Mouse (Mus musculus): ENCODE results near the gene Kiz. TPM values are rescaled to one million over a fixed set of nuclear protein-coding genes. Genes with fewer than 3 reads are reported as not detected.

The Kiz gene
- polyA plus RNA-seq, 1 experiment from 2014 or later: 32.5 TPM

GRCm38 (mm10) chr2:146838596-146839302 lies 16.9 kb upstream of the Kiz start:
- H3K36me3 ChIP-seq (replicated peaks; ENCODE audit: control insufficient read depth, insufficient read depth, low read depth, low read length): no peaks in the 10 kb centered on the region
- H3K4me2 ChIP-seq (ENCODE audit: low read depth, low read length): no peak overlapping the region
- under 1% methylated on average over 30 of the region's 30 CpGs for WGBS
- no peaks in the 10 kb centered on the region for H3K9me3 ChIP-seq (replicated peaks; ENCODE audit: control insufficient read depth, low read length)
- H3K27me3 ChIP-seq (ENCODE audit: control insufficient read depth, insufficient read depth, low read length): peaks cover 56% of the 10 kb centered on the region
- ATAC-seq (replicated peaks; ENCODE audit: insufficient number of reproducible peaks, low FRiP score, low TSS enrichment, low read depth) (no peak; the same call in 1 of the 2 replicates), DNase-seq (ENCODE audit: low spot score) (peak; percentile 42)
- H3K4me3 ChIP-seq (ENCODE audit: low read depth, low read length): 0 out of 2 replicates have a peak overlapping the region, but pooled peaks have one; percentile 0
- H3K4me1 ChIP-seq (ENCODE audit: control insufficient read depth, insufficient read depth, low read length): peaks cover 4% of the 10 kb centered on the region
- H3K9ac ChIP-seq (replicated peaks; ENCODE audit: low read length): no peak overlapping the region
- H3K27ac ChIP-seq (replicated peaks; ENCODE audit: low read depth, low read length): no peak overlapping the region

- 2% methylated on average over 36 of the region's 36 CpGs for WGBS
These were observed 16.2 kb upstream of the Kiz start for GRCm38 (mm10) chr2:146839303-146840030.

DNA sequence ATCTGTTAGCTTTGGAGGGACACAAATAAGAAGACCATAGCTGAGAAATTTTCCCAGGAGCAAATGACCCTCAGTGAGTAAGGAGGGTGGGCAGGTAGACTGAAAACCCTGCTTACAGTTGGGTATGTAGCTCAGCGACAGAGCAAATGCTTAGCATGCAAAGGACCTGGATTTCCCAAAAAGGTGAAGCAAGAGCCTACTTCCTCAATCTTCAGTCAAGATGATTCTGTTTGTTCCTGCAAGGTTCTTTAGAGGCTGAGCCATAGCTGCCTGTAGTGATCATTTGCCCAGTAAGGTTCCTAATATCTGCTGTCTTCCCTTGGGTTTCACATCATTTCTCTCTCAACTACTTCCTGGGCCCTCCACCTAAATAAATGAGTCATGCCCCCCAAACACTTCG lies 7.8 kb upstream of the Kiz start:
- Histone ChIP-seq H3K4me1 (ENCODE audit: control insufficient read depth, insufficient read depth, low read length) (no peaks in the 10 kb centered on the region), H3K9ac (replicated peaks; ENCODE audit: low read length) (no peak overlapping the region), H3K27me3 (ENCODE audit: control insufficient read depth, insufficient read depth, low read length) (no peaks in the 10 kb centered on the region), H3K27ac (replicated peaks; ENCODE audit: low read depth, low read length) (no peak overlapping the region), H3K4me3 (ENCODE audit: low read depth, low read length) (no peak overlapping the region), H3K36me3 (replicated peaks; ENCODE audit: control insufficient read depth, insufficient read depth, low read depth, low read length) (no peaks in the 10 kb centered on the region), H3K4me2 (ENCODE audit: low read depth, low read length) (no peak overlapping the region), H3K9me3 (replicated peaks; ENCODE audit: control insufficient read depth, low read length) (no peaks in the 10 kb centered on the region)
- no peak for ATAC-seq (replicated peaks; ENCODE audit: insufficient number of reproducible peaks, low FRiP score, low TSS enrichment, low read depth)
- no peak for DNase-seq (ENCODE audit: low spot score)
- 90% methylated on average over 2 of the region's 2 CpGs for WGBS

More at GRCm38 (mm10) chr2:146839303-146840030, 16.2 kb upstream of the Kiz start:
- Histone ChIP-seq H3K9me3 (replicated peaks; ENCODE audit: control insufficient read depth, low read length) (no peaks in the 10 kb centered on the region), H3K4me2 (ENCODE audit: low read depth, low read length) (no peak overlapping the region; the same call in 1 of the 2 replicates), H3K9ac (replicated peaks; ENCODE audit: low read length) (no peak overlapping the region), H3K27ac (replicated peaks; ENCODE audit: low read depth, low read length) (no peak overlapping the region), H3K36me3 (replicated peaks; ENCODE audit: control insufficient read depth, insufficient read depth, low read depth, low read length) (no peaks in the 10 kb centered on the region), H3K4me1 (ENCODE audit: control insufficient read depth, insufficient read depth, low read length) (peaks cover 4% of the 10 kb centered on the region), H3K27me3 (ENCODE audit: control insufficient read depth, insufficient read depth, low read length) (peaks cover 54% of the 10 kb centered on the region), H3K4me3 (ENCODE audit: low read depth, low read length) (0 out of 2 replicates have a peak overlapping the region, but pooled peaks have one; percentile 0)
- peak; percentile 23 for DNase-seq (ENCODE audit: low spot score)
- no peak for ATAC-seq (replicated peaks; ENCODE audit: insufficient number of reproducible peaks, low FRiP score, low TSS enrichment, low read depth)

GRCm38 (mm10) chr2:146856120-146856519 lies 456 bp downstream of the Kiz start:
- DNase-seq (ENCODE audit: low spot score): peak; percentile 44
- 5% methylated on average over 11 of the region's 11 CpGs for WGBS
- peak; percentile 18; the same call in 1 of the 2 replicates for ATAC-seq (replicated peaks; ENCODE audit: insufficient number of reproducible peaks, low FRiP score, low TSS enrichment, low read depth)

DNA sequence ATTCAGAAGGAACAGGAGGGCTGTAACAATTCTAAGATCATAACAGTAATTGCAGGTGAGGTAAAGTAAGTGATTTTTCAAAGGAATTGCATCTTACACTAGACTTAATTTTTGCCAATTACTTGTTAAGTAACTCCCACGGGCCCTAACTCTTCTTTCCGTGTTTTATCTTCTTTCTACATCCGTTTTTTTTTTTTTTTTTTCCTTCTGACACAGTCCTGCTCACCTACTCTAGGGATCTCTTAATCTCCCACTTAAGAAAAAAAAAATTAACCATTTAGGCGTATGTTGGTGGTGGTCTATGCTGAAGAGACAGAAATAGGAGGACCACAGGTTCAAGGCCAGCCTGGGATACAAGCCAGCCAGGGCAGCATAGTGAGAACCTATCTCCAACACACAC lies 1.2 kb downstream of the Kiz start:
- no peak overlapping the region for H3K27ac ChIP-seq (replicated peaks; ENCODE audit: low read depth, low read length)
- H3K9me3 ChIP-seq (replicated peaks; ENCODE audit: control insufficient read depth, low read length): no peaks in the 10 kb centered on the region
- no peak overlapping the region for H3K4me3 ChIP-seq (ENCODE audit: low read depth, low read length)
- no peaks in the 10 kb centered on the region for H3K36me3 ChIP-seq (replicated peaks; ENCODE audit: control insufficient read depth, insufficient read depth, low read depth, low read length)
- no peak for ATAC-seq (replicated peaks; ENCODE audit: insufficient number of reproducible peaks, low FRiP score, low TSS enrichment, low read depth)
- no peak overlapping the region for H3K9ac ChIP-seq (replicated peaks; ENCODE audit: low read length)
- WGBS: 67% methylated on average over 4 of the region's 4 CpGs
- no peak overlapping the region for H3K4me2 ChIP-seq (ENCODE audit: low read depth, low read length)
- no peak for DNase-seq (ENCODE audit: low spot score)
- no peaks in the 10 kb centered on the region for H3K4me1 ChIP-seq (ENCODE audit: control insufficient read depth, insufficient read depth, low read length)
- no peaks in the 10 kb centered on the region for H3K27me3 ChIP-seq (ENCODE audit: control insufficient read depth, insufficient read depth, low read length)

More at GRCm38 (mm10) chr2:146856120-146856519, 456 bp downstream of the Kiz start:
- Histone ChIP-seq H3K4me3 (ENCODE audit: low read depth, low read length) (peak overlapping the region; percentile 76), H3K27me3 (ENCODE audit: control insufficient read depth, insufficient read depth, low read length) (no peaks in the 10 kb centered on the region), H3K9me3 (replicated peaks; ENCODE audit: control insufficient read depth, low read length) (no peaks in the 10 kb centered on the region), H3K4me1 (ENCODE audit: control insufficient read depth, insufficient read depth, low read length) (no peaks in the 10 kb centered on the region), H3K4me2 (ENCODE audit: low read depth, low read length) (peak overlapping the region; percentile 68), H3K27ac (replicated peaks; ENCODE audit: low read depth, low read length) (no peak overlapping the region; the same call in 1 of the 2 replicates), H3K36me3 (replicated peaks; ENCODE audit: control insufficient read depth, insufficient read depth, low read depth, low read length) (no peaks in the 10 kb centered on the region), H3K9ac (replicated peaks; ENCODE audit: low read length) (peak overlapping the region; percentile 77)

DNA sequence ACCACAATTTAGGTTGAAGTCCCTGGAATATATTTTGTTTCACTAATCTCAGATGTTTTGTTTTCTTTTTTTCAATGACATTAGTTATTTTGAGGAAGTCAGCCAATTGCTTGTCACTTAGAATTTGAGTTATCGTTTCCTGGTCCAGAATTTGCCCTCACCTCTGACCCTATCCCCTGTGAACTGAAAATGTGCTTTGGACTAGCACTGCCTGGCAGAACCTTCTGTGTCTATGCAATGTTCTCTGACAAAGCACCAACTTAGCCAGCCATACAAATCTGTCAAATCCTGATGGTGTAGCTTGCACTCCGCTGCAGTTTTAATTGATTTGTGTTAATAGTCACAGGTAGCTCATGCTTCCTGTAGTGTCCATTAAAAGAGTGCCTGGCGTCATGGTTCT lies 10.1 kb downstream of the Kiz start:
- H3K27ac ChIP-seq (replicated peaks; ENCODE audit: low read depth, low read length): no peak overlapping the region
- WGBS: 66% methylated on average over 3 of the region's 3 CpGs
- no peak overlapping the region for H3K4me2 ChIP-seq (ENCODE audit: low read depth, low read length)
- H3K9ac ChIP-seq (replicated peaks; ENCODE audit: low read length): no peak overlapping the region
- H3K4me3 ChIP-seq (ENCODE audit: low read depth, low read length): no peak overlapping the region
- ATAC-seq (replicated peaks; ENCODE audit: insufficient number of reproducible peaks, low FRiP score, low TSS enrichment, low read depth) (no peak), DNase-seq (ENCODE audit: low spot score) (no peak)
- H3K36me3 ChIP-seq (replicated peaks; ENCODE audit: control insufficient read depth, insufficient read depth, low read depth, low read length): no peaks in the 10 kb centered on the region
- no peaks in the 10 kb centered on the region for H3K9me3 ChIP-seq (replicated peaks; ENCODE audit: control insufficient read depth, low read length)
- no peaks in the 10 kb centered on the region for H3K4me1 ChIP-seq (ENCODE audit: control insufficient read depth, insufficient read depth, low read length)
- H3K27me3 ChIP-seq (ENCODE audit: control insufficient read depth, insufficient read depth, low read length): no peaks in the 10 kb centered on the region

- Histone ChIP-seq H3K4me2 (ENCODE audit: low read depth, low read length) (no peak overlapping the region), H3K27ac (replicated peaks; ENCODE audit: low read depth, low read length) (no peak overlapping the region), H3K4me1 (ENCODE audit: control insufficient read depth, insufficient read depth, low read length) (no peaks in the 10 kb centered on the region), H3K9me3 (replicated peaks; ENCODE audit: control insufficient read depth, low read length) (no peaks in the 10 kb centered on the region), H3K9ac (replicated peaks; ENCODE audit: low read length) (no peak overlapping the region), H3K27me3 (ENCODE audit: control insufficient read depth, insufficient read depth, low read length) (no peaks in the 10 kb centered on the region), H3K4me3 (ENCODE audit: low read depth, low read length) (no peak overlapping the region), H3K36me3 (replicated peaks; ENCODE audit: control insufficient read depth, insufficient read depth, low read depth, low read length) (no peaks in the 10 kb centered on the region)
- 91% methylated on average over 8 of the region's 8 CpGs for WGBS
- DNase-seq (ENCODE audit: low spot score): no peak
- ATAC-seq (replicated peaks; ENCODE audit: insufficient number of reproducible peaks, low FRiP score, low TSS enrichment, low read depth): no peak
These were observed 15.9 kb downstream of the Kiz start for GRCm38 (mm10) chr2:146871300-146872269.

All from embryonic facial prominence, embryonic 11.5 days (tissue).